In the genomic region with DNA sequence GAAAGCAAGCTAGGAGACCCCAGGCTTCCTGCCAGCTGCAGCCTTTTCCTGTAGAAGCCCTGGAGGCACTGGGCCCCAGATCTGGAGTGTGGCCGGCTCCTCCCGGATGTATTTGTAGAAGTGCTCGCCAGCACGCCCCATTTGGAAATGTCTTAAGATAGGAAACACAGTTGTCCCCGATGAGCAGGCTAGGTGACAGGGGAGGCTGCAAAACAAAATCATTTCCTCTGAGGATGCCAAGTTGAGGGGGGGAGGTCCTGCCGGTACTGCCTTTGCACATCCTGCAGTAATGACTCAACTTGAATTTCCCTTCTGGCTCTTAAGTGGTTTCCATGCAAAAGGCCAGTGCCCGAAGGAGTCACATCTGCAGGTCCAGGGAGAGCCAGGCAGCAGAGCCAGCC, we compare ENCODE assay signal across 9 mouse cellular contexts.
DNase-seq lines count a peak whose midpoint lies in the region; ATAC-seq lines count a peak whose summit lies in the region.
"Had no signal": no experiment of that assay in that cellular context is flagged by ENCODE, and none has a peak within 500 bp of the region (broad histone marks: within the 10 kb centered on the region; RNA-seq: fewer than 3 reads in every experiment).

No protein-coding gene starts in this region.

- no peak overlapping the region for H3K4me2 ChIP-seq in embryonic facial prominence, embryonic 14.5 days (ENCODE audit: low read depth, low read length)
- no peak overlapping the region for H3K4me2 ChIP-seq in lung, embryonic 16.5 days (ENCODE audit: low read depth, low read length)

- WGBS in heart, embryonic 10.5 days = 52% methylated on average over 7 of the region's 7 CpGs
- 48% methylated on average over 7 of the region's 7 CpGs for WGBS in embryonic facial prominence, embryonic 14.5 days
- 32% methylated on average over 7 of the region's 7 CpGs for WGBS in lung, embryonic 16.5 days
- 83% methylated on average over 7 of the region's 7 CpGs for whole genome bisulfite sequencing in hindbrain, embryonic 10.5 days

- H3K27ac ChIP-seq in heart, embryonic 10.5 days = no peak overlapping the region; the same call in 1 of the 2 replicates
- no peak overlapping the region for H3K27ac ChIP-seq in embryonic facial prominence, embryonic 14.5 days (replicated peaks; ENCODE audit: low read depth, low read length)
- no peak overlapping the region for H3K27ac ChIP-seq in lung, embryonic 16.5 days (ENCODE audit: low read length)
- no peak overlapping the region for H3K27ac ChIP-seq in hindbrain, embryonic 10.5 days
- H3K27ac ChIP-seq: left cerebral cortex, adult 2 months had no signal

- H3K9me3 ChIP-seq in heart, embryonic 10.5 days = no peaks in the 10 kb centered on the region
- no peaks in the 10 kb centered on the region for H3K9me3 ChIP-seq in embryonic facial prominence, embryonic 14.5 days (ENCODE audit: control insufficient read depth, low read length)
- no peaks in the 10 kb centered on the region for H3K9me3 ChIP-seq in lung, embryonic 16.5 days (ENCODE audit: control insufficient read depth, low read length)
- H3K9me3 ChIP-seq in hindbrain, embryonic 10.5 days = no peaks in the 10 kb centered on the region

- no peak for ATAC-seq in embryonic facial prominence, embryonic 14.5 days (ENCODE audit: low read depth)
- ATAC-seq in lung, embryonic 16.5 days (ENCODE audit: low read depth) = peak; percentile 77
- ATAC-seq in megakaryocyte-erythroid progenitor cell, adult 5-6 weeks (replicated peaks; ENCODE audit: low FRiP score, low TSS enrichment, poor library complexity, severe bottlenecking) = no peak

- intact Hi-C loops in heart, postnatal 36 days (cut with DNase I) = loop anchor here (2.0 to 10.0 kb wide), 3 partner anchors 73 to 335 kb away; a partner anchor contains a TSS

- H3K4me3 ChIP-seq in heart, embryonic 10.5 days = no peak overlapping the region
- H3K4me3 ChIP-seq in embryonic facial prominence, embryonic 14.5 days (ENCODE audit: low read depth, low read length) = no peak overlapping the region
- H3K4me3 ChIP-seq in lung, embryonic 16.5 days (ENCODE audit: low read length) = no peak overlapping the region
- no peak overlapping the region for H3K4me3 ChIP-seq in hindbrain, embryonic 10.5 days
- H3K4me3 ChIP-seq: left cerebral cortex, adult 2 months had no signal

- H3K9ac ChIP-seq in embryonic facial prominence, embryonic 14.5 days (ENCODE audit: low read depth, low read length) = no peak overlapping the region
- H3K9ac ChIP-seq in lung, embryonic 16.5 days (ENCODE audit: low read length) = no peak overlapping the region

- H3K4me1 ChIP-seq in heart, embryonic 10.5 days = peaks cover 14% of the 10 kb centered on the region; the same call in 1 of the 2 replicates
- H3K4me1 ChIP-seq in embryonic facial prominence, embryonic 14.5 days (ENCODE audit: control insufficient read depth, insufficient read depth, low read length) = no peaks in the 10 kb centered on the region
- no peaks in the 10 kb centered on the region; the same call in 1 of the 2 replicates for H3K4me1 ChIP-seq in lung, embryonic 16.5 days (replicated peaks; ENCODE audit: control insufficient read depth, insufficient read depth, low read length)
- H3K4me1 ChIP-seq in hindbrain, embryonic 10.5 days (replicated peaks) = peaks cover 16% of the 10 kb centered on the region; the same call in 1 of the 2 replicates

- peak; percentile 99 for DNase-seq in heart, adult 11 months
- no peak for DNase-seq in heart, embryonic 10.5 days (ENCODE audit: low spot score)
- DNase-seq in embryonic facial prominence, embryonic 14.5 days (ENCODE audit: low spot score) = peak; percentile 56
- peak; percentile 44 to 48 for DNase-seq in heart, postnatal 36 days
- DNase-seq in hindbrain, embryonic 10.5 days (ENCODE audit: low spot score) = no peak
- no peak for DNase-seq in retina, embryonic 14.5 days (ENCODE audit: low spot score)

- no peaks in the 10 kb centered on the region for H3K36me3 ChIP-seq in heart, embryonic 10.5 days
- no peaks in the 10 kb centered on the region for H3K36me3 ChIP-seq in embryonic facial prominence, embryonic 14.5 days (ENCODE audit: control insufficient read depth, insufficient read depth, low read length)
- no peaks in the 10 kb centered on the region for H3K36me3 ChIP-seq in lung, embryonic 16.5 days (ENCODE audit: control insufficient read depth, insufficient read depth, low read length)
- no peaks in the 10 kb centered on the region for H3K36me3 ChIP-seq in hindbrain, embryonic 10.5 days

- no peaks in the 10 kb centered on the region for H3K27me3 ChIP-seq in heart, embryonic 10.5 days (ENCODE audit: insufficient read depth, poor library complexity, severe bottlenecking)
- H3K27me3 ChIP-seq in embryonic facial prominence, embryonic 14.5 days (replicated peaks; ENCODE audit: control insufficient read depth, insufficient read depth, low read length) = no peaks in the 10 kb centered on the region
- H3K27me3 ChIP-seq in lung, embryonic 16.5 days (ENCODE audit: control insufficient read depth, insufficient read depth, low read depth, low read length) = no peaks in the 10 kb centered on the region
- H3K27me3 ChIP-seq in hindbrain, embryonic 10.5 days (ENCODE audit: insufficient read depth, poor library complexity, severe bottlenecking) = no peaks in the 10 kb centered on the region

Comparison
In these comparisons a context has a peak if more than half of its experiments do, and no peak if none do; other contexts are left out.
1. DNase-seq: peak in heart, adult 11 months (single experiment), embryonic facial prominence, embryonic 14.5 days (single experiment) and heart, postnatal 36 days (2 of 2); none in heart, embryonic 10.5 days (single experiment), hindbrain, embryonic 10.5 days (single experiment) and retina, embryonic 14.5 days (single experiment).